Mouse (Mus musculus) kidney, adult 2 months (tissue): ENCODE measurements around the gene Elmo1. TPM values are rescaled to one million over a fixed set of nuclear protein-coding genes. Genes with fewer than 3 reads are reported as not detected.
"Not testable (repeated sequence)": the region's sequence is repeated elsewhere in the genome, so short reads cannot be mapped to it uniquely, and the experiment has no call there.

Experiments
- DNase-seq: peaks from one replicate; pipeline ENCODE4 v3.0.0; 2021
- H3K27ac ChIP-seq: fragments of 200-500 bp; 2 replicates; pipeline ENCODE4 v1.5.1; 2012; ENCODE audit warnings: low read depth, low read length, control low read depth, inconsistent platforms; ENCODE audit not compliant: insufficient read depth
- H3K27me3 ChIP-seq: fragments of 200-500 bp; replicated peaks from 2 replicates; pipeline ENCODE4 v1.6.1; 2012; ENCODE audit warnings: mild to moderate bottlenecking, moderate library complexity, low read length, inconsistent platforms; ENCODE audit not compliant: control insufficient read depth, insufficient read depth
- H3K36me3 ChIP-seq: fragments of 200-500 bp; 2 replicates; pipeline ENCODE4 v1.6.1; 2012; ENCODE audit warnings: mild to moderate bottlenecking, moderate library complexity, low read length, inconsistent platforms; ENCODE audit not compliant: control insufficient read depth, insufficient read depth
- H3K4me1 ChIP-seq: fragments of 200-500 bp; 2 replicates; pipeline ENCODE4 v1.6.1; 2011; ENCODE audit warnings: low read length; ENCODE audit not compliant: control insufficient read depth, insufficient read depth
- H3K4me3 ChIP-seq: fragments of 200-500 bp; 2 replicates; pipeline ENCODE4 v1.5.1; 2011; ENCODE audit warnings: mild to moderate bottlenecking, low read depth, low read length, control low read depth; ENCODE audit not compliant: insufficient read depth
- CTCF ChIP-seq: fragments of 200-500 bp; conservative IDR thresholded peaks from 2 replicates; pipeline ENCODE4 v1.5.1; 2011; ENCODE audit warnings: low read depth, mild to moderate bottlenecking, control low read depth, low read length, moderate library complexity, mixed read lengths; ENCODE audit not compliant: insufficient read depth, insufficient read length
- POLR2A ChIP-seq: fragments of 200-500 bp; IDR thresholded peaks from one replicate; pipeline ENCODE4 v1.6.1; 2011; ENCODE audit warnings: low read depth, low read length, control low read depth
- WGBS: fragments of 180-500 bp; shearing (Covaris S2); methylation state at CpG from one replicate; pipeline ENCODE4 v1.1.7; 2018; 5-methylcytosine and 5-hydroxymethylcytosine counted together
- polyA plus RNA-seq: library from polyadenylated mRNA; depleted of rRNA; stranded (reverse); fragments of >200 nt; gene quantifications from 2 replicates; pipeline ENCODE4 v1.2.3, GENCODE M21; 2012

Elmo1 gene
- polyA plus RNA-seq, 1 experiment, result 4.5 TPM

GRCm38 (mm10) chr13:20632477-20632876, 542.1 kb downstream of the Elmo1 start:
- TF ChIP-seq CTCF (no peak), POLR2A (no peak)
- Histone ChIP-seq H3K36me3 (no peaks in the 10 kb centered on the region), H3K4me1 (no peaks in the 10 kb centered on the region), H3K27ac (no peak overlapping the region), H3K27me3 (no peaks in the 10 kb centered on the region), H3K4me3 (no peak overlapping the region)
- no peak for DNase-seq
- 69% methylated on average over 5 of the region's 5 CpGs for WGBS

GRCm38 (mm10) chr13:20634679-20635078, 544.3 kb downstream of the Elmo1 start:
- not testable (repeated sequence) for H3K36me3 ChIP-seq, H3K27me3 ChIP-seq, DNase-seq, H3K27ac ChIP-seq, H3K4me3 ChIP-seq, H3K4me1 ChIP-seq
- WGBS, result 82% methylated on average over 2 of the region's 2 CpGs

GRCm38 (mm10) chr13:20635646-20636045, 545.2 kb downstream of the Elmo1 start:
- WGBS, result 78% methylated on average over 2 of the region's 2 CpGs
- DNase-seq, result no peak
- Histone ChIP-seq H3K36me3 (no peaks in the 10 kb centered on the region), H3K4me1 (no peaks in the 10 kb centered on the region), H3K27me3 (no peaks in the 10 kb centered on the region), H3K4me3 (no peak overlapping the region), H3K27ac (no peak overlapping the region)
- TF ChIP-seq POLR2A (no peak), CTCF (no peak)
